Mouse (Mus musculus) myocyte (in vitro differentiated cells): ENCODE measurements around the gene Srrm3.

Experiments used
- CEBPB ChIP-seq: IDR thresholded peaks from 2 replicates; pipeline ENCODE4 v1.6.1; 2011; ENCODE audit warnings: mild to moderate bottlenecking, moderate library complexity; ENCODE audit not compliant: poor library complexity, insufficient read depth, severe bottlenecking
- E2F4 ChIP-seq: IDR thresholded peaks from one replicate; pipeline ENCODE4 v1.6.1; 2011; ENCODE audit warnings: mild to moderate bottlenecking, control low read depth, moderate library complexity; ENCODE audit not compliant: insufficient read depth
- MAX ChIP-seq: IDR thresholded peaks from one replicate; pipeline ENCODE4 v1.6.1; 2011; ENCODE audit warnings: low read depth, mild to moderate bottlenecking, control low read depth
- MYOD1 ChIP-seq, 3 experiments: IDR thresholded peaks; one replicate each; pipeline ENCODE4 v1.6.1; 2011; ENCODE audit warnings: control low read depth in 2 of 3, low read depth in 2 of 3, mild to moderate bottlenecking in 2 of 3, moderate library complexity in 1 of 3; ENCODE audit not compliant: insufficient read length in 2 of 3, control insufficient read depth in 1 of 3
- MYOG ChIP-seq, 3 experiments: IDR thresholded peaks; one replicate each; pipeline ENCODE4 v1.6.1; 2011; ENCODE audit warnings: control low read depth in 2 of 3, low read depth in 2 of 3, mild to moderate bottlenecking in 2 of 3; ENCODE audit not compliant: insufficient read length in 2 of 3, control insufficient read depth in 1 of 3, insufficient read depth in 1 of 3
- POLR2A ChIP-seq: IDR thresholded peaks from one replicate; pipeline ENCODE4 v1.6.1; 2011; ENCODE audit warnings: low read depth, mild to moderate bottlenecking, control low read depth, moderate library complexity; ENCODE audit not compliant: insufficient read length
- POLR2AphosphoS2 ChIP-seq: IDR thresholded peaks from one replicate; pipeline ENCODE4 v1.6.1; 2011; ENCODE audit warnings: low read depth, control low read depth; ENCODE audit not compliant: insufficient read length
- SRF ChIP-seq: IDR thresholded peaks from one replicate; pipeline ENCODE4 v1.6.1; 2011; ENCODE audit warnings: low read depth; ENCODE audit not compliant: control insufficient read depth, insufficient read length
- TCF12 ChIP-seq: IDR thresholded peaks from one replicate; pipeline ENCODE4 v1.6.1; 2011; ENCODE audit warnings: mild to moderate bottlenecking, control low read depth; ENCODE audit not compliant: poor library complexity, insufficient read depth, severe bottlenecking
- TCF3 ChIP-seq: IDR thresholded peaks from one replicate; pipeline ENCODE4 v1.6.1; 2011; ENCODE audit warnings: low read depth, control low read depth; ENCODE audit not compliant: insufficient read length
- USF1 ChIP-seq: IDR thresholded peaks from one replicate; pipeline ENCODE4 v1.6.1; 2011; ENCODE audit warnings: low read depth, mild to moderate bottlenecking, control low read depth, moderate library complexity

GRCm38 (mm10) chr5:135793996-135794858, 12.5 kb upstream of the Srrm3 start:
- TF ChIP-seq E2F4 (no peak), POLR2A (no peak), CEBPB (no peak), MAX (no peak), USF1 (no peak), TCF12 (no peak), MYOD1 (IDR thresholded peaks at IDR 0.05; ENCODE audit: control insufficient read depth in 1 of 3, insufficient read length in 2 of 3, low read depth in 2 of 3) (no peak), POLR2AphosphoS2 (no peak), SRF (no peak), MYOG (IDR thresholded peaks at IDR 0.05; ENCODE audit: control insufficient read depth in 1 of 3, insufficient read depth in 1 of 3, insufficient read length in 2 of 3, low read depth in 2 of 3) (no peak), TCF3 (no peak)
